Mouse (Mus musculus) hindbrain, embryonic 12.5 days (tissue): ENCODE data around the gene Vmn2r75. TPM values are rescaled to one million over a fixed set of nuclear protein-coding genes. Genes with fewer than 3 reads are reported as not detected.
"Not testable (repeated sequence)": the region's sequence is repeated elsewhere in the genome, so short reads cannot be mapped to it uniquely, and the experiment has no call there.

Experiments
- ATAC-seq: fragments of 200-750 bp; cut with Nextera tagmentation; 2 replicates; pipeline ENCODE4 v1.8.0; 2017; ENCODE audit warnings: moderate TSS enrichment; ENCODE audit not compliant: low FRiP score
- H3K27ac ChIP-seq: fragments of 300-500 bp; sonication (generic); 2 replicates; pipeline ENCODE4 v1.5.1; 2016; ENCODE audit warnings: mild to moderate bottlenecking
- H3K27me3 ChIP-seq: fragments of 300-500 bp; sonication (generic); 2 replicates; pipeline ENCODE4 v1.6.1; 2016; ENCODE audit warnings: mild to moderate bottlenecking
- H3K36me3 ChIP-seq: fragments of 300-500 bp; sonication (generic); 2 replicates; pipeline ENCODE4 v1.6.1; 2016; ENCODE audit warnings: mild to moderate bottlenecking
- H3K4me1 ChIP-seq: fragments of 300-500 bp; sonication (generic); 2 replicates; pipeline ENCODE4 v1.6.1; 2016
- H3K4me2 ChIP-seq: fragments of 300-500 bp; sonication (generic); replicated peaks from 2 replicates; pipeline ENCODE4 v1.6.1; 2016; ENCODE audit warnings: mild to moderate bottlenecking
- H3K4me3 ChIP-seq: fragments of 300-500 bp; sonication (generic); 2 replicates; pipeline ENCODE4 v1.5.1; 2016; ENCODE audit warnings: mild to moderate bottlenecking
- H3K9ac ChIP-seq: fragments of 300-500 bp; sonication (generic); 2 replicates; pipeline ENCODE4 v1.6.1; 2016; ENCODE audit warnings: mild to moderate bottlenecking, moderate library complexity
- H3K9me3 ChIP-seq: fragments of 300-500 bp; sonication (generic); replicated peaks from 2 replicates; pipeline ENCODE4 v1.6.1; 2016; ENCODE audit warnings: mild to moderate bottlenecking
- WGBS: fragments of 180-500 bp; shearing (Covaris S2); methylation state at CpG from one replicate; pipeline ENCODE4 v1.1.7; 2016; 5-methylcytosine and 5-hydroxymethylcytosine counted together
- polyA plus RNA-seq: library from polyadenylated mRNA; unstranded; fragments of >200 nt; fragmentation: Nextera tagmentation; extraction: Ambion mirVana; gene quantifications from 2 replicates; pipeline ENCODE4 v1.2.1, GENCODE M21; 2016

Vmn2r75 gene
- polyA plus RNA-seq, result not detected in 2 replicates

DNA sequence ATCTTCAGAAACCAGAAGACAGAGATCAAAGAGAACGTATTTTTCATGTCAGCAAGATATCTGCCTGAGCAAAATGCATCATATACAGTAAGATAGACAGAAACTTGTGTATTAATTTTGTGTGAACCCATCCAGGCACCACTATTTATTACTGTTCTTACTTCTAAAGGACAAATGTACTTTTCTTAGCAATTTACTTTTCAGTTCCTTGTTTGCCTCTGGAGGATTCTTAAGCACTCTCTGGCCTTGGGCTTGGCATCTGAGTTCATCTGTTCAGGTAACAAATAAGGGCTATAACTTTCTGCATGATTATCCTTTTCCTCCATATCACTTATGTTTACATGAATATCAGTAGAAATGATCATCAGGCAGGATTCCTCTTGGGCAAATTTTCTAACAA lies at the start of gene Vmn2r75:
Gene Vmn2r75, minus strand, starts transcription at position 101 of the 400 bp plus-strand sequence.
- not testable (repeated sequence) for H3K27ac ChIP-seq, H3K4me1 ChIP-seq, H3K36me3 ChIP-seq, H3K4me3 ChIP-seq, H3K9me3 ChIP-seq, H3K9ac ChIP-seq, H3K4me2 ChIP-seq, ATAC-seq, H3K27me3 ChIP-seq
- WGBS, result 68% methylated on average over 1 of the region's 1 CpGs

DNA sequence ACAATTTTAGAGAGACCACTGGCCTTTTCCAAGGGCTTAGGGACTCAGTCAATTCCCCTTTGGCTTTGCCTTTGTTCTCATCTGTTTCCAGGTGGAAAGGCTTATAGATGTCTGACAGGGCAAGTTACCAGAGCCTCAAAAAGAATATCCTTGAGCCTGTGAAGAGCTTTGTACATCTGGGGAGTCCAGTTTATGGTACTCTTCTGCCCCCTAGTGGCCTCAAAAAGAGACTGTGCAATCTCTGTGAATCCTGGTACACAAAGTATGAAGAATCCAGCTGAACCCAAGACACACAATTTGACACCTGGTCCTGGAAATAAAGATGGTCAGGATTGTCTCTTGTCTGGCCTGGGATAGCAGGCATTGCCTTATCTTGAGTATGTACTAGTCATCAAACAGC lies 39.8 kb upstream of the Vmn2r75 start:
- Histone ChIP-seq H3K9me3 (no peaks in the 10 kb centered on the region), H3K4me3 (no peak overlapping the region), H3K27ac (no peak overlapping the region), H3K4me2 (no peak overlapping the region), H3K36me3 (no peaks in the 10 kb centered on the region), H3K27me3 (no peaks in the 10 kb centered on the region), H3K4me1 (no peaks in the 10 kb centered on the region), H3K9ac (no peak overlapping the region)
- peak; percentile 52; the same call in 1 of the 2 replicates for ATAC-seq

Other genes with a start within 250 kb of the Vmn2r75 start
- not detected in 2 replicates for gene Vmn2r74, start 210.1 kb downstream of the Vmn2r75 start, polyA plus RNA-seq
- not detected in 2 replicates for gene Vmn2r76, start 74.5 kb upstream of the Vmn2r75 start, polyA plus RNA-seq
- gene Olfr310, start 105.4 kb upstream of the Vmn2r75 start, polyA plus RNA-seq, result not detected in 2 replicates
- gene Olfr309, start 141.9 kb upstream of the Vmn2r75 start, polyA plus RNA-seq, result not detected in 2 replicates
- not detected in 2 replicates for gene Olfr308, start 153.9 kb upstream of the Vmn2r75 start, polyA plus RNA-seq
- gene Olfr307, start 165.8 kb upstream of the Vmn2r75 start, polyA plus RNA-seq, result not detected in 2 replicates
- not detected in 2 replicates for gene Olfr305, start 195.2 kb upstream of the Vmn2r75 start, polyA plus RNA-seq
- gene Olfr304, start 214.9 kb upstream of the Vmn2r75 start, polyA plus RNA-seq, result not detected in 2 replicates
- not detected in 2 replicates for gene Olfr303, start 226.0 kb upstream of the Vmn2r75 start, polyA plus RNA-seq
- not detected in 2 replicates for gene Olfr301, start 232.1 kb upstream of the Vmn2r75 start, polyA plus RNA-seq